Mouse (Mus musculus): ENCODE measurements at regions not wholly inside any gene's neighbourhood (a gene's known extent, or its start where the extent isn't known, plus 50 kb on each side); places are given as distances from the start of the nearest gene placed in this dataset.

- TF ChIP-seq CTCF (IDR thresholded peaks at IDR 0.05; ENCODE audit: low read depth, low read length) (no peak), GATA1 (IDR thresholded peaks at IDR 0.05; ENCODE audit: borderline replicate concordance, low read length) (no peak)
These were observed 241.7 kb downstream of the Rnf152 start for GRCm38 (mm10) chr1:105114835-105115234.
